Mouse (Mus musculus) ovary, postnatal 10 days (tissue): ENCODE results near the gene Nhp2.

Experiments
- DNase-seq: peaks from one replicate; pipeline ENCODE4 v3.0.0; 2022; ENCODE audit warnings: low spot score

The Nhp2 gene

GRCm38 (mm10) chr11:51619409-51620060 is at the start of gene Nhp2:
Gene Nhp2 (plus strand): TSS chr11:51619735.
- peak; percentile 78 for DNase-seq

GRCm38 (mm10) chr11:51576454-51576853 is 43.1 kb upstream of the Nhp2 start:
- no peak for DNase-seq

GRCm38 (mm10) chr11:51577587-51577986 is 41.9 kb upstream of the Nhp2 start:
- DNase-seq, result no peak

- no peak for DNase-seq
Observed at GRCm38 (mm10) chr11:51579024-51579423, 40.5 kb upstream of the Nhp2 start.

- DNase-seq, result no peak
Observed at GRCm38 (mm10) chr11:51582713-51583112, 36.8 kb upstream of the Nhp2 start.

GRCm38 (mm10) chr11:51584057-51584430 is 35.5 kb upstream of the Nhp2 start:
- DNase-seq, result no peak

GRCm38 (mm10) chr11:51584431-51585248 is 34.9 kb upstream of the Nhp2 start, which contains the start of gene Phykpl:
Gene Phykpl (plus strand): TSS chr11:51584757.
- peak; percentile 93 for DNase-seq

GRCm38 (mm10) chr11:51585608-51586252 is 33.8 kb upstream of the Nhp2 start:
- DNase-seq, result no peak

GRCm38 (mm10) chr11:51586411-51586810 is 33.1 kb upstream of the Nhp2 start:
- no peak for DNase-seq

GRCm38 (mm10) chr11:51587059-51587458 is 32.5 kb upstream of the Nhp2 start:
- DNase-seq, result no peak

- no peak for DNase-seq
Observed at GRCm38 (mm10) chr11:51588833-51589232, 30.7 kb upstream of the Nhp2 start.

- no peak for DNase-seq
Observed at GRCm38 (mm10) chr11:51590002-51590401, 29.5 kb upstream of the Nhp2 start.

GRCm38 (mm10) chr11:51591168-51591567 is 28.4 kb upstream of the Nhp2 start:
- no peak for DNase-seq

- DNase-seq, result no peak
Observed at GRCm38 (mm10) chr11:51591915-51592314, 27.6 kb upstream of the Nhp2 start.

- DNase-seq, result no peak
Observed at GRCm38 (mm10) chr11:51593368-51593767, 26.2 kb upstream of the Nhp2 start.

GRCm38 (mm10) chr11:51593849-51594248 is 25.7 kb upstream of the Nhp2 start:
- no peak for DNase-seq

- no peak for DNase-seq
Observed at GRCm38 (mm10) chr11:51594715-51595350, 24.7 kb upstream of the Nhp2 start.

- DNase-seq, result no peak
Observed at GRCm38 (mm10) chr11:51595459-51596083, 24.0 kb upstream of the Nhp2 start.

- no peak for DNase-seq
Observed at GRCm38 (mm10) chr11:51597553-51597952, 22.0 kb upstream of the Nhp2 start.

GRCm38 (mm10) chr11:51602253-51602652 is 17.3 kb upstream of the Nhp2 start:
- no peak for DNase-seq

- DNase-seq, result peak; percentile 77
Observed at GRCm38 (mm10) chr11:51605602-51606446, 13.7 kb upstream of the Nhp2 start.
